ENCODE assay signal across 9 mouse cellular contexts in genomic region chr4:120568005-120568404, GRCm38 (mm10). TPM values are rescaled to one million over a fixed set of nuclear protein-coding genes. Genes with fewer than 3 reads are reported as not detected.
DNase-seq lines count a peak whose midpoint lies in the region; ATAC-seq lines count a peak whose summit lies in the region.
"Had no signal": no experiment of that assay in that cellular context is flagged by ENCODE, and none has a peak within 500 bp of the region (broad histone marks: within the 10 kb centered on the region; RNA-seq: fewer than 3 reads in every experiment).

No protein-coding gene starts in this region.

- H3K4me1 ChIP-seq in liver, embryonic 11.5 days (replicated peaks; ENCODE audit: control insufficient read depth, insufficient read depth, low read length) = peaks cover 22% of the 10 kb centered on the region
- peaks cover 38% of the 10 kb centered on the region for H3K4me1 ChIP-seq in heart, embryonic 15.5 days (replicated peaks)
- H3K4me1 ChIP-seq in liver, embryonic 16.5 days (ENCODE audit: control insufficient read depth, low read depth, low read length) = peaks cover 27% of the 10 kb centered on the region

- no peak overlapping the region for H3K27ac ChIP-seq in liver, embryonic 11.5 days (ENCODE audit: low read depth, low read length)
- H3K27ac ChIP-seq in heart, embryonic 15.5 days = peak overlapping the region; percentile 96
- H3K27ac ChIP-seq in liver, embryonic 16.5 days (ENCODE audit: low read length) = peak overlapping the region; percentile 27; the same call in 1 of the 2 replicates

- DNase-seq in liver, embryonic 11.5 days (ENCODE audit: low spot score) = no peak
- no peak for DNase-seq in liver
- DNase-seq in yolk sac, embryonic 10.5 days (ENCODE audit: low spot score) = peak; percentile 13
- DNase-seq in spleen, postnatal 14 days (ENCODE audit: low spot score in 2 of 2) = no peak
- DNase-seq in cerebellum, postnatal 4 days (ENCODE audit: low spot score in 2 of 2) = no peak
- DNase-seq in urinary bladder, postnatal 4 days (ENCODE audit: low spot score in 2 of 2) = no peak

- ATAC-seq in liver, embryonic 11.5 days (replicated peaks; ENCODE audit: low FRiP score) = no peak
- 0 out of 2 replicates have a peak, but pooled peaks have one; percentile 20 for ATAC-seq in heart, embryonic 15.5 days (replicated peaks; ENCODE audit: insufficient number of reproducible peaks, insufficient read depth, low FRiP score, low read depth)
- no peak for ATAC-seq in liver, embryonic 16.5 days (ENCODE audit: low read depth)

- peak overlapping the region; percentile 16 for H3K4me3 ChIP-seq in liver, embryonic 11.5 days (ENCODE audit: low read depth, low read length)
- H3K4me3 ChIP-seq in heart, embryonic 15.5 days = peak overlapping the region; percentile 75
- no peak overlapping the region for H3K4me3 ChIP-seq in liver, embryonic 16.5 days (ENCODE audit: low read depth, low read length)

- H3K36me3 ChIP-seq in liver, embryonic 11.5 days (ENCODE audit: control insufficient read depth, insufficient read depth, low read length) = peaks cover 18% of the 10 kb centered on the region
- H3K36me3 ChIP-seq in heart, embryonic 15.5 days = peaks cover 25% of the 10 kb centered on the region
- peaks cover 11% of the 10 kb centered on the region for H3K36me3 ChIP-seq in liver, embryonic 16.5 days (ENCODE audit: control insufficient read depth, insufficient read depth)

- H3K9me3 ChIP-seq in liver, embryonic 11.5 days (ENCODE audit: control insufficient read depth, low read length) = no peaks in the 10 kb centered on the region
- no peaks in the 10 kb centered on the region for H3K9me3 ChIP-seq in heart, embryonic 15.5 days (replicated peaks)
- H3K9me3 ChIP-seq in liver, embryonic 16.5 days (replicated peaks; ENCODE audit: control insufficient read depth, low read length) = no peaks in the 10 kb centered on the region

- H3K9ac ChIP-seq in liver, embryonic 11.5 days (ENCODE audit: low read depth, low read length) = no peak overlapping the region
- H3K9ac ChIP-seq in heart, embryonic 15.5 days = peak overlapping the region; percentile 89
- peak overlapping the region; percentile 29; the same call in 1 of the 2 replicates for H3K9ac ChIP-seq in liver, embryonic 16.5 days (ENCODE audit: low read depth, low read length)

- H3K4me2 ChIP-seq in liver, embryonic 11.5 days = peak overlapping the region; percentile 96
- peak overlapping the region; percentile 87 for H3K4me2 ChIP-seq in heart, embryonic 15.5 days
- H3K4me2 ChIP-seq in liver, embryonic 16.5 days (ENCODE audit: low read depth, low read length) = peak overlapping the region; percentile 100

- WGBS in liver, embryonic 11.5 days = 64% methylated on average over 5 of the region's 5 CpGs
- 7% methylated on average over 5 of the region's 5 CpGs for WGBS in heart, embryonic 15.5 days
- 58% methylated on average over 5 of the region's 5 CpGs for WGBS in liver, embryonic 16.5 days (ENCODE audit: insufficient replicate concordance)

- no peaks in the 10 kb centered on the region for H3K27me3 ChIP-seq in liver, embryonic 11.5 days (replicated peaks; ENCODE audit: control insufficient read depth, insufficient read depth, low read length)
- no peaks in the 10 kb centered on the region for H3K27me3 ChIP-seq in heart, embryonic 15.5 days
- no peaks in the 10 kb centered on the region for H3K27me3 ChIP-seq in liver, embryonic 16.5 days (ENCODE audit: control insufficient read depth, insufficient read depth, low read depth, low read length)

RNA-seq across cellular contexts. Expression of gene Ctps, which starts 2.1 kb away (rescaled TPM):
- 102 and 116 TPM in 2 replicates for polyA plus RNA-seq in liver, embryonic 11.5 days (2014; fragmentation: Nextera tagmentation; extraction: Ambion mirVana)
- polyA plus RNA-seq in heart, embryonic 15.5 days (2015; fragmentation: Nextera tagmentation; extraction: Ambion mirVana) = 86.3 and 90.7 TPM in 2 replicates
- 20.3 and 23.7 TPM in 2 replicates for polyA plus RNA-seq in liver, embryonic 16.5 days (2015; fragmentation: Nextera tagmentation; extraction: Ambion mirVana)

RNA-seq across cellular contexts. Expression of gene Gm8439, which starts 20.5 kb away (rescaled TPM):
- polyA plus RNA-seq in liver, embryonic 11.5 days (2014; fragmentation: Nextera tagmentation; extraction: Ambion mirVana) = not detected in 2 replicates
- polyA plus RNA-seq in heart, embryonic 15.5 days (2015; fragmentation: Nextera tagmentation; extraction: Ambion mirVana) = 0.52 TPM in 1 of 2 replicates, not detected in the other
- polyA plus RNA-seq in liver, embryonic 16.5 days (2015; fragmentation: Nextera tagmentation; extraction: Ambion mirVana) = 0.32 TPM in 1 of 2 replicates, not detected in the other
- polyA plus RNA-seq: large intestine, adult 2 months had no signal

RNA-seq across cellular contexts. Expression of gene Slfnl1, which starts 36.0 kb away (rescaled TPM):
- 0.10 TPM in 1 of 2 replicates, not detected in the other for polyA plus RNA-seq in liver, embryonic 11.5 days (2014; fragmentation: Nextera tagmentation; extraction: Ambion mirVana)
- not detected in 2 replicates for polyA plus RNA-seq in heart, embryonic 15.5 days (2015; fragmentation: Nextera tagmentation; extraction: Ambion mirVana)
- not detected in 2 replicates for polyA plus RNA-seq in liver, embryonic 16.5 days (2015; fragmentation: Nextera tagmentation; extraction: Ambion mirVana)
